Mouse (Mus musculus) ES-E14 (cell line): ENCODE measurements around the gene Fibp.

ENCODE experiments used
- CHD2 ChIP-seq: IDR thresholded peaks from 2 replicates; pipeline ENCODE4 v1.6.1; 2014; ENCODE audit warnings: mild to moderate bottlenecking, low read depth, low read length, inconsistent platforms
- HCFC1 ChIP-seq: IDR thresholded peaks from 2 replicates; pipeline ENCODE4 v1.6.1; 2012; ENCODE audit warnings: low read length, inconsistent platforms, borderline replicate concordance; ENCODE audit not compliant: insufficient read depth
- ZNF384 ChIP-seq: IDR thresholded peaks from 2 replicates; pipeline ENCODE4 v1.6.1; 2012; ENCODE audit warnings: low read depth, low read length, inconsistent platforms

DNA sequence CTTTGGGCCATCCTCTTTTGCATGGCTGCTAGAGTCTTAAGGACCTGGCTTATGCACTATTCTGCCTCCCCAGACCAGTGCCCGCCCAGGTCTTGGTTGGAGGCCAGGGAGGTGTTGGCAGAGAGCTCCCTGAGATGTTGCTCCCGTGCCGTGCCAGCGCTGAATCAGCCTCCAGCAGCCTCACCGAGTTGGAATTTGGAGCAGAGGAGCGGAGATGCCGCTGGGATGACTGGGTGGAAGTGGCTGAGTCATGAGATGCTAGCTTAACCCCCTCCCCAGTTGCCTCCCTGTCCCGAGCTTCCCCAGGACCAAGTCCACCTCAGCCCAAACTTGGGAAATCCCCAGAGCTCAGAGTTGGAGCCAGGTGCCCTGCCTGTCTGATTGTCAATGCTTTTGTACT lies 30.6 kb upstream of the Fibp start:
- TF ChIP-seq HCFC1 (no peak), CHD2 (no peak), ZNF384 (no peak)
